Mouse (Mus musculus) ovary, postnatal 10 days (tissue): ENCODE measurements around the gene Hectd2.

Experiments used
- DNase-seq: peaks from one replicate; pipeline ENCODE4 v3.0.0; 2022; ENCODE audit warnings: low spot score

Gene Hectd2

GRCm38 (mm10) chr19:36554046-36554784 is at the start of gene Hectd2:
Gene Hectd2, plus strand, starts transcription at chr19:36554639.
- DNase-seq: peak; percentile 39

GRCm38 (mm10) chr19:36504716-36505115 is 49.7 kb upstream of the Hectd2 start:
- DNase-seq: no peak

- no peak for DNase-seq
Observed at GRCm38 (mm10) chr19:36511305-36511704, 43.1 kb upstream of the Hectd2 start.

- no peak for DNase-seq
Observed at GRCm38 (mm10) chr19:36518461-36518860, 36.0 kb upstream of the Hectd2 start.

- no peak for DNase-seq
Observed at GRCm38 (mm10) chr19:36521568-36521967, 32.9 kb upstream of the Hectd2 start.

- DNase-seq: no peak
Observed at GRCm38 (mm10) chr19:36522558-36523195, 31.8 kb upstream of the Hectd2 start.

GRCm38 (mm10) chr19:36525071-36525470 is 29.4 kb upstream of the Hectd2 start:
- no peak for DNase-seq

- no peak for DNase-seq
Observed at GRCm38 (mm10) chr19:36533082-36533481, 21.4 kb upstream of the Hectd2 start.

GRCm38 (mm10) chr19:36534011-36534765 is 20.3 kb upstream of the Hectd2 start:
- no peak for DNase-seq

- DNase-seq: no peak
Observed at GRCm38 (mm10) chr19:36534766-36535140, 19.7 kb upstream of the Hectd2 start.

GRCm38 (mm10) chr19:36535186-36535585 is 19.3 kb upstream of the Hectd2 start:
- no peak for DNase-seq

- DNase-seq: no peak
Observed at GRCm38 (mm10) chr19:36535878-36536277, 18.6 kb upstream of the Hectd2 start.

- DNase-seq: no peak
Observed at GRCm38 (mm10) chr19:36536929-36537328, 17.5 kb upstream of the Hectd2 start.

GRCm38 (mm10) chr19:36538528-36538927 is 15.9 kb upstream of the Hectd2 start:
- DNase-seq: no peak

- no peak for DNase-seq
Observed at GRCm38 (mm10) chr19:36539311-36539710, 15.1 kb upstream of the Hectd2 start.

- no peak for DNase-seq
Observed at GRCm38 (mm10) chr19:36540012-36540606, 14.3 kb upstream of the Hectd2 start.

- DNase-seq: no peak
Observed at GRCm38 (mm10) chr19:36540776-36541175, 13.7 kb upstream of the Hectd2 start.

- DNase-seq: no peak
Observed at GRCm38 (mm10) chr19:36553561-36554045, 836 bp upstream of the Hectd2 start.

GRCm38 (mm10) chr19:36554785-36555595 is 551 bp downstream of the Hectd2 start:
- DNase-seq: peak; percentile 42

GRCm38 (mm10) chr19:36559331-36559730 is 4.9 kb downstream of the Hectd2 start:
- no peak for DNase-seq

- no peak for DNase-seq
Observed at GRCm38 (mm10) chr19:36560160-36560559, 5.7 kb downstream of the Hectd2 start.
